In genomic region chr1:133991277-133991676, GRCm38 (mm10) we compare ENCODE assay signal across 29 mouse cellular contexts. TPM values are rescaled to one million over a fixed set of nuclear protein-coding genes. Genes with fewer than 3 reads are reported as not detected.
A peak's percentile ranks its signal among the peaks of the same experiment; 100 is the strongest.
DNase-seq lines count a peak whose midpoint lies in the region; ATAC-seq and TF ChIP-seq lines count a peak whose summit lies in the region.
"Had no signal": no experiment of that assay in that cellular context is flagged by ENCODE, and none has a peak within 500 bp of the region (broad histone marks: within the 10 kb centered on the region; RNA-seq: fewer than 3 reads in every experiment).

No protein-coding gene starts in this region.

- H3K36me3 ChIP-seq in heart, adult 2 months (ENCODE audit: control insufficient read depth, insufficient read depth, low read length): no peaks in the 10 kb centered on the region
- H3K36me3 ChIP-seq in heart, embryonic 11.5 days (ENCODE audit: control insufficient read depth, insufficient read depth, low read length): no peaks in the 10 kb centered on the region
- H3K36me3 ChIP-seq in lung, embryonic 15.5 days: no peaks in the 10 kb centered on the region
- H3K36me3 ChIP-seq: G1E; limb, embryonic 13.5 days; liver, embryonic 12.5 days had no signal

- intact Hi-C loops in heart, adult 2 months (cut with DNase I): no loop called here
- intact Hi-C loops in left cerebral cortex, postnatal 10 days (cut with DNase I): no loop called here

- 74% methylated on average over 8 of the region's 8 CpGs for WGBS in heart, adult 2 months
- 67% methylated on average over 8 of the region's 8 CpGs for WGBS in heart, embryonic 11.5 days (ENCODE audit: insufficient replicate concordance)
- 30% methylated on average over 8 of the region's 8 CpGs for WGBS in lung, embryonic 15.5 days

- H3K9ac ChIP-seq in heart, adult 2 months (ENCODE audit: low read depth, low read length): no peak overlapping the region
- H3K9ac ChIP-seq in heart, embryonic 11.5 days (ENCODE audit: low read depth, low read length): no peak overlapping the region
- no peak overlapping the region for H3K9ac ChIP-seq in lung, embryonic 15.5 days
- H3K9ac ChIP-seq: hindbrain, embryonic 14.5 days; limb, embryonic 13.5 days; liver, embryonic 12.5 days had no signal

- no peak overlapping the region for H3K4me2 ChIP-seq in heart, embryonic 11.5 days
- H3K4me2 ChIP-seq in lung, embryonic 15.5 days: no peak overlapping the region
- H3K4me2 ChIP-seq: hindbrain, embryonic 14.5 days; limb, embryonic 13.5 days; liver, embryonic 12.5 days had no signal

- no peak overlapping the region for H3K4me3 ChIP-seq in heart, adult 2 months
- no peak overlapping the region for H3K4me3 ChIP-seq in heart, embryonic 11.5 days (ENCODE audit: low read depth, low read length)
- no peak overlapping the region for H3K4me3 ChIP-seq in lung, embryonic 15.5 days
- H3K4me3 ChIP-seq: limb, embryonic 13.5 days; liver, embryonic 12.5 days had no signal

- no peak for DNase-seq in heart, adult 2 months
- DNase-seq in NIH3T3 (ENCODE audit: low read depth): peak; percentile 70
- DNase-seq in lung, postnatal 4 days: peak; percentile 60 to 73
- no peak for DNase-seq in right cerebral cortex, postnatal 14 days
- no peak for DNase-seq in spleen, postnatal 14 days (ENCODE audit: low spot score in 2 of 2)
- DNase-seq in left cerebral cortex, postnatal 10 days (ENCODE audit: extremely low spot score in 1 of 2, low spot score in 2 of 2): no peak
- DNase-seq: adrenal gland, postnatal 10 days; B cell, adult 2 months; cerebellum, adult 2 months; cerebellum, postnatal 36 days; gastrocnemius, postnatal 14 days; heart, adult 18-20 months; kidney, adult 8-10 months; kidney, postnatal 14 days; layer of hippocampus, postnatal 36 days; thymus, postnatal 36 days had no signal

- no peak for TF ChIP-seq EP300 in heart, adult 2 months (IDR thresholded peaks at IDR 0.05; ENCODE audit: insufficient read depth, low read depth, low read length)

- TF ChIP-seq CTCF in heart, adult 2 months (IDR thresholded peaks at IDR 0.05): peak; percentile 28

- no peak for TF ChIP-seq POLR2A in heart, adult 2 months (IDR thresholded peaks at IDR 0.05; ENCODE audit: insufficient read depth, low read depth, low read length)

- no peaks in the 10 kb centered on the region for H3K27me3 ChIP-seq in heart, adult 2 months (ENCODE audit: control insufficient read depth, insufficient read depth, low read length)
- H3K27me3 ChIP-seq in heart, embryonic 11.5 days (ENCODE audit: control insufficient read depth, insufficient read depth, low read length): no peaks in the 10 kb centered on the region
- no peaks in the 10 kb centered on the region for H3K27me3 ChIP-seq in lung, embryonic 15.5 days
- H3K27me3 ChIP-seq: limb, embryonic 13.5 days; liver, embryonic 12.5 days had no signal

- no peaks in the 10 kb centered on the region for H3K79me2 ChIP-seq in heart, adult 2 months (replicated peaks; ENCODE audit: control insufficient read depth, insufficient read depth, low read length)

- no peaks in the 10 kb centered on the region for H3K9me3 ChIP-seq in heart, embryonic 11.5 days (replicated peaks; ENCODE audit: control insufficient read depth, low read length)
- no peaks in the 10 kb centered on the region for H3K9me3 ChIP-seq in lung, embryonic 15.5 days
- H3K9me3 ChIP-seq: limb, embryonic 13.5 days; liver, embryonic 12.5 days had no signal

- no peak for ATAC-seq in heart, embryonic 11.5 days (replicated peaks; ENCODE audit: insufficient number of reproducible peaks, low FRiP score, low TSS enrichment)
- ATAC-seq in lung, embryonic 15.5 days (ENCODE audit: borderline replicate concordance, extremely low read depth, low FRiP score, low TSS enrichment): peak; percentile 88
- ATAC-seq: activated CD4-positive, CD25-positive, alpha-beta regulatory T cell, adult 4 months; forebrain, embryonic 16.5 days; inflammation-experienced regulatory T-cells, adult 6 months; liver, embryonic 12.5 days; midbrain, embryonic 16.5 days had no signal

- no peak overlapping the region for H3K27ac ChIP-seq in heart, adult 2 months
- H3K27ac ChIP-seq in heart, embryonic 11.5 days (ENCODE audit: low read depth, low read length): no peak overlapping the region
- peak overlapping the region; percentile 81 for H3K27ac ChIP-seq in lung, embryonic 15.5 days
- H3K27ac ChIP-seq: hindbrain, embryonic 14.5 days; limb, embryonic 13.5 days; liver, embryonic 12.5 days; macrophage had no signal

- no peaks in the 10 kb centered on the region for H3K4me1 ChIP-seq in heart, adult 2 months (ENCODE audit: control insufficient read depth, insufficient read depth, low read length)
- H3K4me1 ChIP-seq in heart, embryonic 11.5 days (ENCODE audit: control insufficient read depth, insufficient read depth, low read length): no peaks in the 10 kb centered on the region; the same call in 1 of the 2 replicates
- H3K4me1 ChIP-seq in lung, embryonic 15.5 days: peaks cover 31% of the 10 kb centered on the region
- H3K4me1 ChIP-seq: limb, embryonic 13.5 days; liver, embryonic 12.5 days had no signal

RNA-seq across cellular contexts. Expression of gene Fmod, which starts 45.8 kb away (rescaled TPM):
- total RNA-seq in heart, adult 2 months (2021): 1 to 10 TPM; 9.3 to 9.4 TPM
- 14.5 and 17.0 TPM in 2 replicates for polyA plus RNA-seq in heart, adult 2 months (2012; rRNA removed)
- polyA plus RNA-seq in heart, embryonic 11.5 days (2014; fragmentation: Nextera tagmentation; extraction: Ambion mirVana): 10.6 and 13.4 TPM in 2 replicates
- 193 and 195 TPM in 2 replicates for polyA plus RNA-seq in lung, embryonic 15.5 days (2015; fragmentation: Nextera tagmentation; extraction: Ambion mirVana)
- 10 to 100 TPM; 15.6 to 15.8 TPM for total RNA-seq in left cerebral cortex, postnatal 10 days (2021)
- total RNA-seq: CH12.LX; neutrophil, adult 5-6 weeks had no signal
- polyA plus RNA-seq: activated CD4-positive, CD25-positive, alpha-beta regulatory T cell, adult 4 months; G1E; inflammation-experienced regulatory T-cells, adult 6 months; macrophage had no signal

Comparison
In these comparisons a context has a peak if more than half of its experiments do, and no peak if none do; other contexts are left out.
1. DNase-seq: peak in NIH3T3 (single experiment) and lung, postnatal 4 days (2 of 2); none in heart, adult 2 months (0 of 2), right cerebral cortex, postnatal 14 days (single experiment), spleen, postnatal 14 days (0 of 2) and left cerebral cortex, postnatal 10 days (0 of 2).
2. RNA of gene Fmod, which starts 45.8 kb away (polyA plus RNA-seq): 193 to 195 TPM in lung, embryonic 15.5 days; 14.5 to 17.0 TPM in heart, adult 2 months and 10.6 to 13.4 TPM in heart, embryonic 11.5 days; every median in the first group is over 10 times any median in the second.